Mouse (Mus musculus): ENCODE data around the gene Tmem221.

- no peak for TF ChIP-seq CTCF (IDR thresholded peaks at IDR 0.05; ENCODE audit: low read depth)
- no peak for TF ChIP-seq EP300 (IDR thresholded peaks at IDR 0.05; ENCODE audit: low read depth)
These were observed 32.3 kb upstream of the Tmem221 start for GRCm38 (mm10) chr8:71591017-71591416.

Measured in heart, postnatal 0 days (tissue).